Comparison of ENCODE assay signal across 12 mouse cellular contexts in the genomic region with DNA sequence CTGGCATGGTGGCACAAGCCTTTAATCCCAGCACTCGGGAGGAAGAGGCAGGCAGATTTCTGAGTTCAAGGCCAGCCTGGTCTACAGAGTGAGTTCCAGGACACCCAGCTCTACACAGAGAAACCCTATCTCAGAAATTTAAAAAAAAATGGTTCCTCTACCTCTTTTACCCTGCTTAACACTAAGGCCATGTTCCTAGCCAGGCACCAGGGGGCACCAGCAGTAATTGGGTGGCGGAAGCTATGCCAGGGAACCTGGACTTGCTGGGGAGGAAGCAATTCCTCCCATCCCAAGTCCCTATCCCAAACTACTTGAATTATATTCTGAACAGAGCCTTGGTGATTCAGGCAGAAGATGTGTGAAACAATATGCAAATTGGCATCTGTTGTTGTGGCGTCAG. TPM values are rescaled to one million over a fixed set of nuclear protein-coding genes. Genes with fewer than 3 reads are reported as not detected.
A peak's percentile ranks its signal among the peaks of the same experiment; 100 is the strongest.
DNase-seq lines count a peak whose midpoint lies in the region; TF ChIP-seq lines count a peak whose summit lies in the region.
"Had no signal": no experiment of that assay in that cellular context is flagged by ENCODE, and none has a peak within 500 bp of the region (broad histone marks: within the 10 kb centered on the region; RNA-seq: fewer than 3 reads in every experiment).

No protein-coding gene starts in this region.

- no peaks in the 10 kb centered on the region for H3K4me1 ChIP-seq in lung, adult 2 months (ENCODE audit: control insufficient read depth, insufficient read depth, low read length)
- H3K4me1 ChIP-seq in CH12.LX (ENCODE audit: control insufficient read depth in 1 of 2, insufficient read depth in 2 of 2): peaks cover 0 to 36% of the 10 kb centered on the region in 2 experiments; a peak in 2 of 4 replicates
- no peaks in the 10 kb centered on the region for H3K4me1 ChIP-seq in embryonic fibroblast, embryonic 13.5 days (ENCODE audit: control insufficient read depth, insufficient read depth, low read length)

- no peak for TF ChIP-seq EP300 in CH12.LX (IDR thresholded peaks at IDR 0.05; ENCODE audit: low read length)

- peaks cover 10% of the 10 kb centered on the region for H3K27me3 ChIP-seq in CH12.LX (replicated peaks)

- no peaks in the 10 kb centered on the region for H3K9me3 ChIP-seq in CH12.LX (replicated peaks; ENCODE audit: low read length)
- H3K9me3 ChIP-seq: hindbrain, embryonic 10.5 days; limb, embryonic 12.5 days had no signal

- no peaks in the 10 kb centered on the region for H3K79me2 ChIP-seq in CH12.LX (replicated peaks; ENCODE audit: control insufficient read depth, extremely low read depth, insufficient read depth, poor library complexity, severe bottlenecking)

- WGBS in lung, adult 2 months: 74% methylated on average over 3 of the region's 3 CpGs

- no peak overlapping the region for H3K9ac ChIP-seq in CH12.LX (ENCODE audit: insufficient read depth, low read depth)
- H3K9ac ChIP-seq: limb, embryonic 12.5 days had no signal

- no peak for TF ChIP-seq POLR2A in lung, adult 2 months (IDR thresholded peaks at IDR 0.05; ENCODE audit: borderline replicate concordance, extremely low read depth, low read depth, low read length)
- TF ChIP-seq POLR2A in CH12.LX (IDR thresholded peaks at IDR 0.05; ENCODE audit: low read depth, low read length): no peak
- no peak for TF ChIP-seq POLR2A in embryonic fibroblast, embryonic 13.5 days (IDR thresholded peaks at IDR 0.05; ENCODE audit: low read depth, low read length)

- in situ Hi-C loops in CH12.LX (cut with MboI; ENCODE audit: low pct_ligation_motif_present, low pct_unique_long_range_greater_than_20kb, low sequenced_read_pairs): no loop called here

- TF ChIP-seq CTCF in gastrocnemius, adult 2 months (IDR thresholded peaks at IDR 0.05): peak; percentile 20; the same call in 1 of the 2 replicates
- peak; percentile 21; the same call in 1 of the 2 replicates for TF ChIP-seq CTCF in lung, adult 2 months (IDR thresholded peaks at IDR 0.05; ENCODE audit: insufficient read depth, low read length)
- TF ChIP-seq CTCF in CH12.LX (conservative IDR thresholded peaks at IDR 0.05 in 1 of 2, IDR thresholded peaks at IDR 0.05 in 1 of 2; ENCODE audit: low read depth in 2 of 2, low read length in 2 of 2): peak in 1 of 2 experiments; percentile 61; a peak in 2 of 4 replicates
- peak; percentile 19; the same call in 1 of the 2 replicates for TF ChIP-seq CTCF in embryonic fibroblast, embryonic 13.5 days (IDR thresholded peaks at IDR 0.05; ENCODE audit: borderline replicate concordance, insufficient read depth, low read length)

- dilution Hi-C loops in CH12.LX (cut with MboI; ENCODE audit: extremely low pct_ligation_motif_present, extremely low pct_unique_long_range_greater_than_20kb, low sequenced_read_pairs): no loop called here

- no peak overlapping the region for H3K4me3 ChIP-seq in gastrocnemius, adult 2 months
- H3K4me3 ChIP-seq in lung, adult 2 months (replicated peaks; ENCODE audit: extremely low read depth, low read depth, low read length): no peak overlapping the region
- H3K4me3 ChIP-seq in CH12.LX (replicated peaks in 1 of 3; ENCODE audit: low read depth in 2 of 3, low read length in 2 of 3, poor library complexity in 1 of 3): no peak overlapping the region
- H3K4me3 ChIP-seq in embryonic fibroblast, embryonic 13.5 days (ENCODE audit: insufficient read depth, low read length): no peak overlapping the region
- H3K4me3 ChIP-seq: hindbrain, embryonic 10.5 days; limb, embryonic 12.5 days had no signal

- intact Hi-C loops in gastrocnemius, adult 2 months (cut with DNase I): no loop called here

- TF ChIP-seq RAD21 in CH12.LX (IDR thresholded peaks at IDR 0.05; ENCODE audit: low read depth, low read length): peak; percentile 28

- DNase-seq in gastrocnemius, adult 2 months: no peak
- DNase-seq in gastrocnemius, adult 8-10 months (ENCODE audit: low spot score in 2 of 2): no peak
- DNase-seq in lung, adult 2 months: no peak
- no peak for DNase-seq in lung, postnatal 36 days
- DNase-seq in CH12.LX (ENCODE audit: extremely low read depth): peak; percentile 15
- no peak for DNase-seq in right cerebral cortex, adult 2 months (ENCODE audit: low spot score in 2 of 2)
- DNase-seq in urinary bladder, postnatal 10 days (ENCODE audit: low spot score): no peak
- DNase-seq: kidney, adult 18-20 months had no signal

- H3K27ac ChIP-seq in gastrocnemius, adult 2 months: peak overlapping the region; percentile 58; the same call in 1 of the 2 replicates
- H3K27ac ChIP-seq in CH12.LX (ENCODE audit: insufficient read depth, low read depth): no peak overlapping the region
- no peak overlapping the region for H3K27ac ChIP-seq in embryonic fibroblast, embryonic 13.5 days (ENCODE audit: insufficient read depth, low read length)
- H3K27ac ChIP-seq: hindbrain, embryonic 10.5 days; limb, embryonic 12.5 days had no signal

- no peak overlapping the region for H3K4me2 ChIP-seq in CH12.LX (ENCODE audit: insufficient read depth, low read depth, poor library complexity, severe bottlenecking)
- H3K4me2 ChIP-seq: limb, embryonic 12.5 days had no signal

- no peaks in the 10 kb centered on the region for H3K36me3 ChIP-seq in CH12.LX (replicated peaks in 1 of 2; ENCODE audit: control insufficient read depth in 1 of 2, insufficient read depth in 1 of 2, low read length in 1 of 2)
- H3K36me3 ChIP-seq: hindbrain, embryonic 10.5 days; limb, embryonic 12.5 days had no signal

TF ChIP-seq in CH12.LX, 34 proteins besides CTCF, POLR2A, EP300 and RAD21:
- no peak for TF ChIP-seq KAT2A (IDR thresholded peaks at IDR 0.05; ENCODE audit: insufficient replicate concordance, low read length)
- TF ChIP-seq SMC3 (IDR thresholded peaks at IDR 0.05; ENCODE audit: low read depth, low read length): peak; percentile 65
- TF ChIP-seq ZNF384 (IDR thresholded peaks at IDR 0.05; ENCODE audit: low read depth, low read length): peak; percentile 54
- TF ChIP-seq JUND (conservative IDR thresholded peaks at IDR 0.05; ENCODE audit: low read depth, low read length): no peak
- no peak for TF ChIP-seq POLR2AphosphoS2 (IDR thresholded peaks at IDR 0.05; ENCODE audit: low read depth, low read length)

RNA-seq across cellular contexts. Expression of gene Kcnn3, which starts 9.8 kb away (rescaled TPM):
- 1 to 10 TPM; 1.4 to 4.1 TPM for total RNA-seq in gastrocnemius, adult 2 months (2021)
- total RNA-seq in gastrocnemius, adult 8-10 months (2022): 1 to 10 TPM; 1.3 to 2.3 (median 1.8) TPM
- 6.8 and 7.1 TPM in 2 replicates for polyA plus RNA-seq in lung, adult 2 months (2012; rRNA removed)
- total RNA-seq in CH12.LX (2012; rRNA removed): not detected in 2 replicates
- not detected in 2 replicates for total RNA-seq in CH12.LX (2014; rRNA removed)
- 0.06 TPM in 1 of 2 replicates, not detected in the other for polyA plus RNA-seq in CH12.LX (2012; ENCODE audit: insufficient read length, low read depth)
- 0.90 and 1.6 TPM in 2 replicates for polyA plus RNA-seq in embryonic fibroblast, embryonic 13.5 days (2011; ENCODE audit: insufficient read length, low read depth, missing spikeins)
- total RNA-seq: megakaryocyte, adult 5-6 weeks had no signal
